Mouse (Mus musculus) myocyte (in vitro differentiated cells): ENCODE data around the gene Crip2.

Experiments
- MAX ChIP-seq: IDR thresholded peaks from one replicate; pipeline ENCODE4 v1.6.1; 2011; ENCODE audit warnings: low read depth, mild to moderate bottlenecking, control low read depth
- MYOG ChIP-seq, 3 experiments: IDR thresholded peaks; one replicate each; pipeline ENCODE4 v1.6.1; 2011; ENCODE audit warnings: control low read depth in 2 of 3, low read depth in 2 of 3, mild to moderate bottlenecking in 2 of 3; ENCODE audit not compliant: insufficient read length in 2 of 3, control insufficient read depth in 1 of 3, insufficient read depth in 1 of 3
- POLR2A ChIP-seq: IDR thresholded peaks from one replicate; pipeline ENCODE4 v1.6.1; 2011; ENCODE audit warnings: low read depth, mild to moderate bottlenecking, control low read depth, moderate library complexity; ENCODE audit not compliant: insufficient read length
- USF1 ChIP-seq: IDR thresholded peaks from one replicate; pipeline ENCODE4 v1.6.1; 2011; ENCODE audit warnings: low read depth, mild to moderate bottlenecking, control low read depth, moderate library complexity

DNA sequence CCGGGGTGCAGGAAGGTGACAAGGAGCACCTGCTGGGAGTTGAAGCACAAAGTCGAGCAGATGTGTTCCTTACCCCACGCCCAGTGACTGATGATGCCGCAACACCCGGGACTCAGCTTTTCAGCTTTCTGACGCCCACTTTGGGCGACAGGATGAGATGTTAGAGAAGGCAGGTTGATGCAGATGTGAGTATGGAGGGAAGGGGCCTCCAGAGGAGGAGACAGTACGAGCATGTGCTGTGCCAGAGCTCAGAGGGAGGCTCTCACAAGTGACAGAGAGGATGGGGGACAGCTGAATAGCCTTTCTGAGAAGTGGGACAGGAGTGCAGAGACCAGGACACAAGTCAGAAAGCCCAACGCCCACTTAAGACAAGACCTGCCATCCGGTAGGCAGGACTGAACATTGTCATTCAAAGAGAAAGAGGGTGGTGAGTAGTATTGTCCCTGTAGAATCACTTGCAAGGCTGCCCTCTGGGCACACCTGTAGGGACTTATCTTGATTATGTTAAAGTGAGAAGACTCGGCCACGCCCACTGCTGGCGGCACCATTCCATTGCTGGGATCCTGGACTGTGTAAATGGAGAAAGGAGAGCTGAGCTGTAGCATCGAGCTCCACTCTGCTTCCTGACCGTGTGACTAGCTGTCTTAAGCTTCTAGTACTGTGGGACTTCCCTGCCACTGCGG lies 25.0 kb upstream of the Crip2 start:
- TF ChIP-seq POLR2A (no peak), MAX (no peak), MYOG (IDR thresholded peaks at IDR 0.05; ENCODE audit: control insufficient read depth in 1 of 3, insufficient read depth in 1 of 3, insufficient read length in 2 of 3, low read depth in 2 of 3) (no peak), USF1 (no peak)
